Mouse (Mus musculus) embryonic facial prominence, embryonic 12.5 days (tissue): ENCODE data around the gene Mmp28. TPM values are rescaled to one million over a fixed set of nuclear protein-coding genes. Genes with fewer than 3 reads are reported as not detected.

Experiments used
- ATAC-seq: fragments of 200-750 bp; cut with Nextera tagmentation; 2 replicates; pipeline ENCODE4 v1.8.0; 2017; ENCODE audit not compliant: insufficient number of reproducible peaks, insufficient read depth, low FRiP score, low TSS enrichment
- H3K27ac ChIP-seq: fragments of 300-500 bp; sonication (generic); 2 replicates; pipeline ENCODE4 v1.5.1; 2016; ENCODE audit warnings: mild to moderate bottlenecking
- H3K27me3 ChIP-seq: fragments of 300-500 bp; sonication (generic); 2 replicates; pipeline ENCODE4 v1.6.1; 2016; ENCODE audit warnings: mild to moderate bottlenecking, moderate library complexity
- H3K36me3 ChIP-seq: fragments of 300-500 bp; sonication (generic); 2 replicates; pipeline ENCODE4 v1.6.1; 2016; ENCODE audit warnings: mild to moderate bottlenecking
- H3K4me1 ChIP-seq: fragments of 300-500 bp; sonication (generic); 2 replicates; pipeline ENCODE4 v1.6.1; 2016
- H3K4me2 ChIP-seq: fragments of 300-500 bp; sonication (generic); replicated peaks from 2 replicates; pipeline ENCODE4 v1.6.1; 2016; ENCODE audit warnings: mild to moderate bottlenecking, moderate library complexity
- H3K4me3 ChIP-seq: fragments of 300-500 bp; sonication (generic); 2 replicates; pipeline ENCODE4 v1.5.1; 2016; ENCODE audit warnings: mild to moderate bottlenecking
- H3K9ac ChIP-seq: fragments of 300-500 bp; sonication (generic); 2 replicates; pipeline ENCODE4 v1.6.1; 2016; ENCODE audit warnings: mild to moderate bottlenecking, moderate library complexity
- H3K9me3 ChIP-seq: fragments of 300-500 bp; sonication (generic); 2 replicates; pipeline ENCODE4 v1.6.1; 2016; ENCODE audit warnings: mild to moderate bottlenecking, moderate library complexity
- WGBS: fragments of 180-500 bp; shearing (Covaris S2); methylation state at CpG from one replicate; pipeline ENCODE4 v1.1.7; 2016; 5-methylcytosine and 5-hydroxymethylcytosine counted together
- polyA plus RNA-seq: library from polyadenylated mRNA; unstranded; fragments of >200 nt; fragmentation: Nextera tagmentation; extraction: Ambion mirVana; gene quantifications from 2 replicates; pipeline ENCODE4 v1.2.1, GENCODE M21; 2016

The Mmp28 gene
- polyA plus RNA-seq, 1 experiment from 2014 or later = 3.2 TPM

DNA sequence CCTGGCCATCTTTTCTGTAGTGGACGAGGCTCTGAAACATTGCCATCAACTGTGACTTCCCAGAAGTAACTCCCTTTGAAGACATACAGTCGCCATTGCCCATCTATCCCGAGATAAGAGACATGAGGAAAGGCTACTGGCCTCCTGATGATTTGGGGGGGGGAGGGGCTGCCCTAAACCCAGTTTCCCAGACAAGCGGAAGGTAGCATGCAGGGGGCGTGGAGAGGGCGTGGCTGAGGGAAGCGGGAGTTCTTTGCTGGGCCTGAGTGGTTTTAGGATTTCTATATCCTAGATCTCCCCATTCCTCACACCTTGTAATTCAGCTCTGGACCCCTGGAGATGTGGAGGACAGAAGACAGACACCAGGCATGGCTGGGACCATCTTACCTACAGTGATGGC, 19.0 kb downstream of the Mmp28 start:
- H3K27me3 ChIP-seq = peaks cover 56% of the 10 kb centered on the region
- no peak overlapping the region for H3K27ac ChIP-seq
- ATAC-seq = no peak
- H3K4me3 ChIP-seq = no peak overlapping the region
- H3K4me2 ChIP-seq = no peak overlapping the region
- H3K4me1 ChIP-seq = peaks cover 19% of the 10 kb centered on the region
- no peaks in the 10 kb centered on the region for H3K36me3 ChIP-seq
- no peaks in the 10 kb centered on the region for H3K9me3 ChIP-seq
- 7% methylated on average over 7 of the region's 7 CpGs for WGBS
- no peak overlapping the region for H3K9ac ChIP-seq

DNA sequence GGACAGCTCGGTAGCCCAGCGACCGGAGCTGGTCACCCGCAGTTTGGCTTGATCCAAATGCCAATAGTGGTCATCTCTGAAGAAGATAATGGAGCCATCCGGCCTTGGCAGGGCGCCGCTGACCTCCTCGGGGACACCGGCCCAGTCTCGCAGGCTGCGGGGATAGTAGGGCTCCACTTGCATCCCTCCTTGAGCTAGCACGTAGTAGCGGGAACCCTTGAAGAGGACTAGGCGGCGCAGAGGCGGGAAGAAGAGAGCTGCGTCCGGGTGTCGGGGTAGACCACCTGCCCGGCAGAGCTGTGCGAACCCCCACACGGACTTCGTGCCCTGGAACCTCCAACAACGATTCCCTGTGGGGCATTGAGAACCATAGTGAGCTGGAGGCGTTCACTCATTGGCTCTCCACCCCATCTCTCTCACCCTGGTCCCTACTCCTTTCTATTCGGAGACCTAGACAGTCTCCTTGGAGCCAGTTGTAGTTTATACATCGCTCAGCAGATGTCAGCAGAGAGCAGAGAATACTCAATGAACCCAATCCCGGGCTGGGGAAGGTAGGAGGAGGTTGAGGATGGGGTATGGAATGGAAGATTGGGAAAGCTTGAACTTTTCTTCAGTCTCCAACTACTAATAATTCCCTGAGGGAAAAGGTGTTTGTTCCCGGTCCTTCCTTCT, 20.1 kb downstream of the Mmp28 start:
- 12% methylated on average over 29 of the region's 29 CpGs for WGBS
- Histone ChIP-seq H3K9ac (no peak overlapping the region), H3K4me1 (peaks cover 10% of the 10 kb centered on the region; the same call in 1 of the 2 replicates), H3K4me2 (peak overlapping the region; percentile 40), H3K27ac (no peak overlapping the region), H3K4me3 (0 out of 2 replicates have a peak overlapping the region, but pooled peaks have one; percentile 13), H3K36me3 (no peaks in the 10 kb centered on the region), H3K27me3 (peaks cover 56% of the 10 kb centered on the region), H3K9me3 (no peaks in the 10 kb centered on the region)
- ATAC-seq = no peak

DNA sequence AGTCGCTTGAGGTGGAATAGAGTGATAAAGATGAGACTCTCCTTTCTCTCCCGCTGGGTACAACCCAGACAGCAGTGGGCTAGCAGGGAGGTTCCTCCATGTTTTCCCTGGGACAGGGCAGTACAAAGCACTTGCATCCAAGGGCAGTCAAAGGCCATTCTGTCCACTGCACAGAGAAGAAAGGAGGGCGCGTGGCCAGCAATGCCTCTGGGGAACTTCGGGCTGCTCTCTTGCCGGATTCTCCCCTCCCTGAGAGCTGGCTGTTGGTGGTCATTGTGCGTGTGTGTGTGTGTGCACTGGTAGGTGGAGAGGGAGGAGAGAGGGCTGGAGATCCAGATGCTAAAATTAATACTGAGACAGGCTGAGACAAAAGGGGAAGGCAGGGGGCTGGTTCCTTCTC, 21.6 kb downstream of the Mmp28 start:
- WGBS = 33% methylated on average over 6 of the region's 7 CpGs
- H3K4me1 ChIP-seq = peaks cover 10% of the 10 kb centered on the region; the same call in 1 of the 2 replicates
- H3K4me2 ChIP-seq = peak overlapping the region; percentile 86
- no peak for ATAC-seq
- H3K27ac ChIP-seq = no peak overlapping the region
- peaks cover 50% of the 10 kb centered on the region for H3K27me3 ChIP-seq
- no peaks in the 10 kb centered on the region for H3K36me3 ChIP-seq
- H3K9me3 ChIP-seq = no peaks in the 10 kb centered on the region
- H3K9ac ChIP-seq = 0 out of 2 replicates have a peak overlapping the region, but pooled peaks have one; percentile 59
- no peak overlapping the region for H3K4me3 ChIP-seq

DNA sequence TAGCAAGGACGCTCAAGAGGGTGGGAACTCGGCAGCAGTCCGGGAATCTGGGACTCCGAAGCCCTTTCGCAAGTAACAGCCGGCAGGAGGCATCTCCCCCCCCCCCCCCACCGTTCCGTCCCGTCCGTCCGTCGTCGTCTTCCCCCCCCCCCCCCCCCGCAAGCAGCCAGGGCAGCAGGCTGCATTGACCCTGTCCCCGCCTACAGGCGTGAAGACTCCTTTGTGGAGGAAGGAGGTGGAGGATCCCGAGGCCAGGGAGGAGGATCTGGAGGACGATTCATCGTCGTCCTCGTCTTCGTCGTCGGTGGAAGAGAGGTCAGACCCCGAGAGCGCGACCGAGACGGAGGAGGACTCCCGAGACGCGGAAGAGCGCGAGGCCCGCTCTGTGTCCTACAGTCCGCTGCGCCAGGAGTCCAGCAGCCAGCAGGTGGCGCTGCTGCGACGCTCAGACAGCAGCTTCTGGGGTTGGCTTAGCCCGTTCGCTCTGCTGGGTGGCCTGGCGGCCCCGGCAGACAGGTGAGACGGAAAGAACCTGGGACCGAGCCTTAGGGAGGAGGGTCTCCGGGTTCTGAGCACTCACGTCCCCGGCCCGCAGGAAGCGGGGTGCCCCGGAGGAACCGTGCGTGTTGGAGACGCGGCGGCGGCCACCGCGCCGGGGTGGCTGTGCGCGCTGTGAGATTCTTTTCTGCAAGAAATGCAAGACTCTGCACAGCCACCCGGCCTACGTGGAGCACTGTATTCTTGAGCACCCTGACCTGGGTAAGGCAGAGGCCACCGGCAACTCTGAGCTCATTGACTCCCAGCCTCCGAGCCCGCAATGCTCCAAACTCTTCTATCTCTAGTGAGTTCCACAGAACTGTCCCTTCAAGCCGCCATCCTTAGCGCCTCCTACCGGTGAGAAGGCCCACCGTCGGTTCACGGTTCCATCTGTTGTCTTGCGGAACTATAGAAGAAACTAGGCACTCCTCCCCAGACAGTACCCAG, 22.5 kb downstream of the Mmp28 start:
- peak overlapping the region; percentile 49 for H3K4me3 ChIP-seq
- peak overlapping the region; percentile 59 for H3K9ac ChIP-seq
- no peak overlapping the region for H3K27ac ChIP-seq
- under 1% methylated on average over 59 of the region's 75 CpGs for WGBS
- H3K9me3 ChIP-seq = no peaks in the 10 kb centered on the region
- no peaks in the 10 kb centered on the region for H3K36me3 ChIP-seq
- H3K27me3 ChIP-seq = peaks cover 46% of the 10 kb centered on the region
- H3K4me1 ChIP-seq = peaks cover 10% of the 10 kb centered on the region; the same call in 1 of the 2 replicates
- peak; percentile 88 for ATAC-seq
- H3K4me2 ChIP-seq = peak overlapping the region; percentile 86

DNA sequence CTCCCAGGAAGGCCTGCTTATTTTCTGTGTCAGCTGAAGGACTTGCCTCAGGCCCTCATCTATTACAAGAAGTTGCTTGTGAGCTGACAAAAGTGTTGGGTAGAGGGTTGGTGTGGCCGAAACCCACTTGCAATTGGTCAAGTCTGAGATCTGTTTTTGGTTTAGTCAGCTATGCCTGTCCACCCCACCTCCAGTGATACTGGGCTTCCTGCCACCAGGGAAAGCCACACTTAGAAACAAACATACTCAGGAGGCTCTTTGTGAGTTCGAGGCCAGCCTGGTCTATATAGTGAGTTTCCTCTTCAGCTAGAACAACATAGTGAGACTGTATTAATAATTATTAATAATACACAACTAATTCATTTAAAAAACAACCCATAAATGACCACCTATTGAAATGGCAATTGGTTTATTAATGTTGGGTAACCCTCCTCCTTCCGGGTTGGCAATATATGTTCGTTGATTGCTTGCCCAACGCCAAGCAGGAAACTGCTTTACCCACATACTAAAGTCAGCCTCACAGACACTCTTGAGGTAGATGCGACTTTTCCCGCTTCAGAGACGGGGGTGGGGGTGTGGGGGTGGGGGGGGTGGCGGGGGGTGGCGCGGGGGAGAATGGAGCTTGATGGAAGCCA, 23.3 kb downstream of the Mmp28 start:
- H3K27ac ChIP-seq = no peak overlapping the region
- WGBS = 42% methylated on average over 8 of the region's 11 CpGs
- peak overlapping the region; percentile 49 for H3K4me3 ChIP-seq
- no peaks in the 10 kb centered on the region for H3K36me3 ChIP-seq
- peaks cover 6% of the 10 kb centered on the region; the same call in 1 of the 2 replicates for H3K4me1 ChIP-seq
- peaks cover 37% of the 10 kb centered on the region for H3K27me3 ChIP-seq
- no peak for ATAC-seq
- H3K4me2 ChIP-seq = peak overlapping the region; percentile 86
- no peaks in the 10 kb centered on the region for H3K9me3 ChIP-seq
- H3K9ac ChIP-seq = peak overlapping the region; percentile 59; the same call in 1 of the 2 replicates

DNA sequence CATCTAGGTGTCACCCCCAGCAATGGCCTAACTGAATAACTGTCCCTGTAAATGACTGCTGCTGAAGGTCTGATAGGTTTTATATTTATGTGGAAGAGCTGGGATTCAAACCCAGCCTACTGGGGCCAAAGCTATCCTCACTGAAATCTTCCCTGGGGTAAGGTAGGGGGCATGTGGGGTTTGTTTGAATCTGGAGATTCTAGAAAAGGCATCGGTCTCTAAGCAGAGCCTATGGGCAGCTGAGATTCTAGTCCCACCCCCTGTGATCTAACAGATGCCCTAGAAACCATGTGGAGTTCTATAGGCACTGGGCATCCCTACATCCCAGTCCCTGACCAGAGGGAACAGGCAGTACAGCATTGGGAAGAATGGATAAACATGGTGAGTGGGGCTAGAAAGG, 25.5 kb downstream of the Mmp28 start, which contains the start of gene 1700020L24Rik:
1700020L24Rik (plus strand) TSS at position 301 of the 400 bp plus-strand sequence.
- Histone ChIP-seq H3K36me3 (no peaks in the 10 kb centered on the region), H3K9ac (no peak within 1 kb of the TSS), H3K4me1 (no peaks in the 10 kb centered on the region; the same call in 1 of the 2 replicates), H3K4me2 (no peak within 1 kb of the TSS), H3K9me3 (no peaks in the 10 kb centered on the region), H3K27ac (no peak within 1 kb of the TSS), H3K4me3 (no peak within 1 kb of the TSS), H3K27me3 (peaks cover 16% of the 10 kb centered on the region)
- no peak for ATAC-seq
- WGBS = 86% methylated on average over 1 of the region's 1 CpGs

DNA sequence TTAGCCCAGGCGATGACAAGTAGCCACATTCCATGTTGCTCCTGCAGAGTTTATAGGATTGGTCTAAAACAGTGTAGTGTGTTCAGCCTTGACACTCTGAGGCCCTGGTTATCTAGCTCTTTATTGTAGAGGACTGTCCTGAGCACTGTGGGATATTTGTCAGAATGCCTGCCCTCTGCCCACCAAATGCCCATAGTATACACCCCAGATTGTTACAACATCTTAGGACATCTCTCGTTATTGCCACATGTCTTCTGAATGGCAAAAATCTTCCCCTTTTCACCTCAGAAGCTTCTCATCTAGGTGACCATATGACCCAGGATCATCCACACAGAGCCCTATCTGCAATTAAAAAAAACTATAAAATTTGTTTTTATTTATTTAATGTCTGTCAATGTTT, 30.3 kb downstream of the Mmp28 start:
- H3K27ac ChIP-seq = no peak overlapping the region
- H3K27me3 ChIP-seq = peaks cover 19% of the 10 kb centered on the region; the same call in 1 of the 2 replicates
- H3K9ac ChIP-seq = no peak overlapping the region
- 0 out of 2 replicates have a peak, but pooled peaks cover 3% of the 10 kb centered on the region for H3K4me1 ChIP-seq
- no peaks in the 10 kb centered on the region for H3K36me3 ChIP-seq
- H3K4me3 ChIP-seq = no peak overlapping the region
- ATAC-seq = no peak
- 82% methylated on average over 2 of the region's 2 CpGs for WGBS
- H3K9me3 ChIP-seq = no peaks in the 10 kb centered on the region
- H3K4me2 ChIP-seq = no peak overlapping the region

DNA sequence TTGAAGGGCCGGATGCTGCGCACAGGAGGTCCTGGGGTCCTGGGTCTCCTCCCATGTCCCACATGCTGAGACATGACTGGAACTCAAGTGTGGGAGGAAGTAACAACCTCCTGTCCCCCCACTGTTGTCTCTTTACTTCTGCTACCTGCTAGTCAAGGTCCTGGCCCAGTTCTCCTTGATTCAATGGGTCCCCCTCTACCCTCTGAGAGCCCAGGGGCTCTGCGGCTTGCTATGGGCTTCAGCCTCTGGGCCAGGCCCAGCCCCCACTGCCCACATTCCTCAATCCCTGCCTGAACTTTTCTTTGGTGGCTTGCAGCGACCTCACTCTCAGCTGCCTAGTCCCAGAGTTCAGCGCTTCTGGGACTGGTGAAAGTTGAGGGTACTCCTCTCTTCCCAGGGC, 33.5 kb downstream of the Mmp28 start, which contains the start of gene Gas2l2:
Gas2l2 (minus strand) TSS at position 101 of the 400 bp plus-strand sequence.
- H3K9me3 ChIP-seq = no peaks in the 10 kb centered on the region
- no peak within 1 kb of the TSS for H3K27ac ChIP-seq
- no peak for ATAC-seq
- H3K36me3 ChIP-seq = no peaks in the 10 kb centered on the region
- H3K27me3 ChIP-seq = peaks cover 37% of the 10 kb centered on the region
- WGBS = 47% methylated on average over 5 of the region's 5 CpGs
- H3K4me2 ChIP-seq = peak within 1 kb of the TSS; percentile 10
- 0 out of 2 replicates have a peak, but pooled peaks cover 3% of the 10 kb centered on the region for H3K4me1 ChIP-seq
- peak within 1 kb of the TSS; percentile 7; the same call in 1 of the 2 replicates for H3K9ac ChIP-seq
- H3K4me3 ChIP-seq = no peak within 1 kb of the TSS

DNA sequence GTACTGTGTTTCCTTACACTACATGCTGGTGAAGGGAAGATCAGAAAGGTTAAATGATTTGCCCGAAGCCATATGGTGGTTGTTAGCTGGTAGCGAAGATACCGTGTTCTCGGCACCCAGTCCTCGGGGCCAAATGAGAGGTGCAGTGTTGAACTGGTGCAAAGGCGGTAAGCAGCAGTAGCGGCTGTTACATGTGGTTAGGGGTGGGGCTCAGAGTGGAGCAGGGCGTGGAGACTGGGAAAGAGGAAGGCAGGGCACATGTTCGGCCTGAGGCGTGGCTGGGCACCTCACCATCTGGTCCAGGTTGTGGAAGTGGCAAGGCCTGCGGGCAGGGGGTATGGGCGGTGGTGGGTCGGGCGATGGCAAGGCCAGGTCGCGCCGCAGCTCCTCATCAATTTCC, 35.9 kb downstream of the Mmp28 start:
- H3K27ac ChIP-seq = no peak overlapping the region
- H3K4me2 ChIP-seq = peak overlapping the region; percentile 15; the same call in 1 of the 2 replicates
- no peaks in the 10 kb centered on the region for H3K36me3 ChIP-seq
- H3K9me3 ChIP-seq = no peaks in the 10 kb centered on the region
- no peak overlapping the region for H3K4me3 ChIP-seq
- WGBS = 29% methylated on average over 17 of the region's 17 CpGs
- H3K9ac ChIP-seq = no peak overlapping the region
- peaks cover 37% of the 10 kb centered on the region for H3K27me3 ChIP-seq
- ATAC-seq = no peak
- 0 out of 2 replicates have a peak, but pooled peaks cover 3% of the 10 kb centered on the region for H3K4me1 ChIP-seq

DNA sequence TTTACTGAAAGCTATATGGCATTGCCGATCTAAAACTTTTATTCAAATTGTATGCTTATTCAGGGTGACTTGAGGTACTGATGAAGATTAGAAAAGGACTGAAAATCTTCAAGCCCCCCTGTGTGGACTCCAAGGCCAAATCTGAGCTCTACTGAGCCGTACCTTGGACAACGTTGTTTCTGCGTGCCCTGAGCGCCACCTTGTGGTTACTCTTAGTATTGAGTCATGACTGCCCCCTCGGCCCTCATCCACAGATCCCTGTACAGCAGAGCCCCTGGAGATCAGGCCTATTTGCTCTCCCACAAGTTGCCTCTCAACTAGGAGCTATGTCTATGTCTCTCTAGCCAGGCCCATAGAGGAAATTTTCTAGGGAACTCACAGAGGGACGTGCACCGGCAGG, 38.2 kb downstream of the Mmp28 start:
- 7% methylated on average over 8 of the region's 8 CpGs for whole genome bisulfite sequencing
- Histone ChIP-seq H3K4me2 (no peak overlapping the region), H3K9ac (no peak overlapping the region), H3K27ac (no peak overlapping the region), H3K27me3 (peaks cover 46% of the 10 kb centered on the region), H3K4me1 (0 out of 2 replicates have a peak, but pooled peaks cover 3% of the 10 kb centered on the region), H3K9me3 (no peaks in the 10 kb centered on the region), H3K4me3 (no peak overlapping the region), H3K36me3 (no peaks in the 10 kb centered on the region)
- no peak for ATAC-seq

DNA sequence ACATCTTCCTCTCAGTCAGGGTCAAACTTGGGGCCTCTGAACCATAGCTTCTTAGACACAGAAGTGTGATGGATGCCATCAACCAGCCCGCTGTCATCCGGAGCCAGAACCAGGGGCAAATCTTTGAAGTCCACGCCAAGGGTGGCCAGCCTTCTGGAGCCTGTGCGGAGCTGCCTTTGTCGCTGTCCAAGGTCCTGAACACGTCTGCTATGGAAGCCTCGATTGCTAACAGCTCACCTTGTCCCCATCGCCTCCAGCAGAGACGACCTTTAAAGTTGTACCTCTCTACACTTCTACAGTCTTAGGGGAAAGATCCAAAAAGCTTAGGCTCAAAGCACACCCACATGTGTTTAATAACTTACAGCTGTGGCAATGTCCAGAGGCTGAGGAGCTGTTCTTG, 41.6 kb downstream of the Mmp28 start:
- peaks cover 6% of the 10 kb centered on the region; the same call in 1 of the 2 replicates for H3K4me1 ChIP-seq
- peaks cover 47% of the 10 kb centered on the region for H3K27me3 ChIP-seq
- H3K36me3 ChIP-seq = no peaks in the 10 kb centered on the region
- H3K4me3 ChIP-seq = no peak overlapping the region
- no peak overlapping the region for H3K9ac ChIP-seq
- no peak overlapping the region for H3K4me2 ChIP-seq
- H3K27ac ChIP-seq = no peak overlapping the region
- WGBS = 2% methylated on average over 9 of the region's 9 CpGs
- no peak for ATAC-seq
- no peaks in the 10 kb centered on the region for H3K9me3 ChIP-seq
